8 mouse cellular contexts compared by ENCODE assay signal in the genomic region with DNA sequence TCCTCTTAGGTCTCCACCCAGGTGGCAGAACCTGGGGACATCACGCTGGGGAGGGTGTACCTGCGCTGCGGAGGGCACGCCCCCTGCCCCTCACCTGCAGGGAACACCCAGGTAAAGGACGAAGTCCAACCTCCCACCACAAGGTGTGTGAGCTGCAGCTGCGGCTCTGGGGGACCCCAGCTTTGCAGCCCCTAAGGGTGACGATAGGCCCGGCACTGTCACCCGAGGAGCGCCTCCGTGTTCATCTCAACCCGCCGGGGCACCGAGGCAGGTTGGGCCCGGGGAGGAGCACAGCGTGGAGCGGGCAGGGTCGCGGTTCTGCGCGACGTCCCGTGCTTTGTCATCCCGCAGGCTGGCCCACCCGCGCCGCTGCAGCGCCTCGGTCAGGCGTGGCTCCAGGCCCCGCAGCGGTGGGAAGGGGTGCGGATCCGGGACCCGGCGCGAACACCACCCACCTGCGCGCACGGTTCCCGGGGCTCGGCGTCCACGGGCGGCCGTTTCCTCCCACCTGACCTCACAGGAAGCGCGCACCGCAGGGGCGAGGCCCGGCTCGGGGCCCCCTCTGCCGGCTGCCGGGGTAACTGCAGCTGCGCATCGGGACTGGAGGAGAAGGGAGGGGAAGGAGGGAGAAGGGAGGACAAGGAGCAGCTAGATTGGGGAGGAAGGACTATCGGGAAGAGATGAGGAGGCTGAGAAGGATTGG. TPM values are rescaled to one million over a fixed set of nuclear protein-coding genes. Genes with fewer than 3 reads are reported as not detected.
DNase-seq lines count a peak whose midpoint lies in the region; ATAC-seq lines count a peak whose summit lies in the region.

No protein-coding gene starts in this region.

- 0 out of 2 replicates have a peak, but pooled peaks cover 5% of the 10 kb centered on the region for H3K4me1 ChIP-seq in intestine, embryonic 14.5 days (replicated peaks; ENCODE audit: control insufficient read depth, insufficient read depth, low read length)
- H3K4me1 ChIP-seq in megakaryocyte, embryonic 14.5 days = peaks cover 11% of the 10 kb centered on the region

- peak overlapping the region; percentile 86 for H3K4me2 ChIP-seq in intestine, embryonic 14.5 days (ENCODE audit: low read length)

- no peaks in the 10 kb centered on the region for H3K9me3 ChIP-seq in intestine, embryonic 14.5 days (ENCODE audit: control insufficient read depth, low read length)
- peaks cover 8% of the 10 kb centered on the region for H3K9me3 ChIP-seq in megakaryocyte, embryonic 14.5 days

- H3K27ac ChIP-seq in intestine, embryonic 14.5 days (ENCODE audit: low read depth) = no peak overlapping the region

- ATAC-seq in intestine, embryonic 14.5 days (replicated peaks; ENCODE audit: low FRiP score, low TSS enrichment, low read depth) = peak; percentile 85

- no peaks in the 10 kb centered on the region for H3K36me3 ChIP-seq in intestine, embryonic 14.5 days (ENCODE audit: control insufficient read depth, insufficient read depth, low read length)
- no peaks in the 10 kb centered on the region for H3K36me3 ChIP-seq in megakaryocyte, embryonic 14.5 days (replicated peaks; ENCODE audit: low read length)

- under 1% methylated on average over 57 of the region's 57 CpGs for WGBS in intestine, embryonic 14.5 days

- H3K27me3 ChIP-seq in intestine, embryonic 14.5 days (replicated peaks; ENCODE audit: control insufficient read depth, insufficient read depth, low read length) = peaks cover 14% of the 10 kb centered on the region
- peaks cover 66% of the 10 kb centered on the region for H3K27me3 ChIP-seq in megakaryocyte, embryonic 14.5 days (replicated peaks)

- H3K4me3 ChIP-seq in intestine, embryonic 14.5 days (ENCODE audit: low read depth, low read length) = peak overlapping the region; percentile 57
- peak overlapping the region; percentile 88 for H3K4me3 ChIP-seq in megakaryocyte, embryonic 14.5 days (replicated peaks)

- peak; percentile 87 to 90 for DNase-seq in adrenal gland, adult 18-20 months (ENCODE audit: low spot score in 2 of 2)
- DNase-seq in embryo, embryonic 11.5 days (ENCODE audit: low read depth, low spot score) = peak; percentile 62
- DNase-seq in gastrocnemius, postnatal 25 days = peak; percentile 70
- peak; percentile 93 for DNase-seq in intestine, embryonic 14.5 days (ENCODE audit: low spot score)
- DNase-seq in left cerebral cortex, adult 9 months (ENCODE audit: low spot score in 2 of 2) = peak; percentile 53 to 87
- peak; percentile 86 to 93 for DNase-seq in right cerebral cortex, postnatal 10 days (ENCODE audit: low spot score in 2 of 2)
- DNase-seq in urinary bladder, postnatal 10 days (ENCODE audit: low spot score) = peak; percentile 62

- H3K9ac ChIP-seq in intestine, embryonic 14.5 days (ENCODE audit: low read length) = peak overlapping the region; percentile 58

RNA-seq across cellular contexts. Expression of gene Neurog3, which starts 22.2 kb away (rescaled TPM):
- not detected for total RNA-seq in adrenal gland, adult 18-20 months (2021)
- not detected for total RNA-seq in gastrocnemius, postnatal 25 days (2021)
- 8.5 and 20.9 TPM in 2 replicates for polyA plus RNA-seq in intestine, embryonic 14.5 days (2014; fragmentation: Nextera tagmentation; extraction: Ambion mirVana)
- polyA plus RNA-seq in megakaryocyte, embryonic 14.5 days (2012; ENCODE audit: insufficient read depth, low replicate concordance) = not detected in 2 replicates

RNA-seq across cellular contexts. Expression of gene Fam241b, which starts 33.1 kb away (rescaled TPM):
- total RNA-seq in adrenal gland, adult 18-20 months (2021) = 1 to 10 TPM; 3.9 to 4.0 TPM
- under 1 TPM; 0.41 to 0.59 TPM for total RNA-seq in gastrocnemius, postnatal 25 days (2021)
- 7.6 and 10.3 TPM in 2 replicates for polyA plus RNA-seq in intestine, embryonic 14.5 days (2014; fragmentation: Nextera tagmentation; extraction: Ambion mirVana)
- 0.30 TPM in 1 of 2 replicates, not detected in the other for polyA plus RNA-seq in megakaryocyte, embryonic 14.5 days (2012; ENCODE audit: insufficient read depth, low replicate concordance)
